Mouse (Mus musculus): ENCODE results near the gene Hoxa5. TPM values are rescaled to one million over a fixed set of nuclear protein-coding genes. Genes with fewer than 3 reads are reported as not detected.

Hoxa5 gene
- total and polyA plus RNA-seq, 3 experiments = 0.83 to 4.1 (median 1.5) TPM

DNA sequence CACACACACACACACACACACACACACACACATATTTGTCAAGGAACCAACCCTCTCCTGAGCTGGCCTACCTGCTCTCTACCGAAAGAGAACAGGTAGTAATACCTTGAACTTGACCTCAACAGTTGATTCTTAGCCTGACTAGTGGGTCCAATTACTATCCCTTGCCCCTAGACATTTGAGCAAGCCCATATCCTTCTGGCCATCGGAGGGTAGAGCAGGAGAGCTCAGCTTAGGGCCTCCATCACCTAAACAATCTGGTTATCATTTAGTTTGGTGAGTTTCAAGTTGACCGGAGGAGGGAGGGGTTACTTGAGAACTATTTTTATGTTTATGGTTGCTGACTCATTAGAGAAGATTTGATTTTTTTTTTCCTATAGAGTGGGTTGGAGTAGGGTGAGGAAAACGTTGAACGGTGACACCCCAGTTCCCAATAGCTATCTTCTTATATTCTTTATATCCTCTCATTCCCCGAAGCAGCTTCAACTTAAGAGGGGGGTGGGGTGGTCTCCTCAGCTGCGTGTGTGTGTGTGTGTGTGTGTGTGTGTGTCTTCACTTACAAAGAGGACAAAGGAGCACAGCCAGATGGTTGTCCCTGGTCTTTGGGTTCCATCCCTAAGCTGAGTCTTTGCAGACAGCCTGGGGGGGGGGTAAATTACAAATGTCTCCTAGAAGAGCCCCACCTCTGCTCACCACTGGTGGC lies 46.9 kb upstream of the Hoxa5 start:
- Histone ChIP-seq H3K9ac (ENCODE audit: insufficient read depth, low read depth) (no peak overlapping the region), H3K36me3 (replicated peaks in 1 of 2; ENCODE audit: control insufficient read depth in 1 of 2, insufficient read depth in 1 of 2, low read length in 1 of 2) (no peaks in the 10 kb centered on the region), H3K4me1 (ENCODE audit: control insufficient read depth in 1 of 2, insufficient read depth in 2 of 2) (no peaks in the 10 kb centered on the region), H3K27ac (ENCODE audit: insufficient read depth, low read depth) (no peak overlapping the region), H3K9me3 (replicated peaks; ENCODE audit: low read length) (peaks cover 21% of the 10 kb centered on the region), H3K4me2 (ENCODE audit: insufficient read depth, low read depth, poor library complexity, severe bottlenecking) (no peak overlapping the region), H3K4me3 (replicated peaks in 1 of 3; ENCODE audit: low read depth in 2 of 3, low read length in 2 of 3, poor library complexity in 1 of 3) (no peak overlapping the region), H3K27me3 (replicated peaks) (no peaks in the 10 kb centered on the region), H3K79me2 (replicated peaks; ENCODE audit: control insufficient read depth, extremely low read depth, insufficient read depth, poor library complexity, severe bottlenecking) (no peaks in the 10 kb centered on the region)
- TF ChIP-seq E2F4 (IDR thresholded peaks at IDR 0.05; ENCODE audit: insufficient replicate concordance, low read depth, low read length) (no peak), MAX (IDR thresholded peaks at IDR 0.05; ENCODE audit: low read length) (no peak), MAZ (IDR thresholded peaks at IDR 0.05; ENCODE audit: low read depth, low read length) (no peak), TBP (conservative IDR thresholded peaks at IDR 0.05; ENCODE audit: low read depth, low read length) (no peak), ZMIZ1 (IDR thresholded peaks at IDR 0.05; ENCODE audit: low read depth, low read length) (no peak), NELFE (IDR thresholded peaks at IDR 0.05; ENCODE audit: low read depth, low read length) (no peak), PAX5 (IDR thresholded peaks at IDR 0.05; ENCODE audit: low read length) (no peak), CHD1 (IDR thresholded peaks at IDR 0.05; ENCODE audit: low read depth, low read length) (no peak), HCFC1 (IDR thresholded peaks at IDR 0.05; ENCODE audit: low read depth, low read length) (no peak), ELF1 (IDR thresholded peaks at IDR 0.05; ENCODE audit: low read depth, low read length) (no peak), GABPA (IDR thresholded peaks at IDR 0.05; ENCODE audit: insufficient replicate concordance, low read depth, low read length) (no peak), CHD2 (IDR thresholded peaks at IDR 0.05; ENCODE audit: low read length) (no peak), UBTF (IDR thresholded peaks at IDR 0.05; ENCODE audit: low read depth, low read length) (no peak), POLR2AphosphoS2 (IDR thresholded peaks at IDR 0.05; ENCODE audit: low read depth, low read length) (no peak), CTCF (conservative IDR thresholded peaks at IDR 0.05 in 1 of 2, IDR thresholded peaks at IDR 0.05 in 1 of 2; ENCODE audit: low read depth in 2 of 2, low read length in 2 of 2) (no peak)
- dilution Hi-C loops (cut with MboI; ENCODE audit: extremely low pct_ligation_motif_present, extremely low pct_unique_long_range_greater_than_20kb, low sequenced_read_pairs) (no loop called here), in situ Hi-C loops (cut with MboI; ENCODE audit: low pct_ligation_motif_present, low pct_unique_long_range_greater_than_20kb, low sequenced_read_pairs) (loop anchor here (25.0 kb wide), 1 partner anchor 661 kb away; no protein-coding TSS in a partner anchor)
- DNase-seq (ENCODE audit: extremely low read depth) = no peak

DNA sequence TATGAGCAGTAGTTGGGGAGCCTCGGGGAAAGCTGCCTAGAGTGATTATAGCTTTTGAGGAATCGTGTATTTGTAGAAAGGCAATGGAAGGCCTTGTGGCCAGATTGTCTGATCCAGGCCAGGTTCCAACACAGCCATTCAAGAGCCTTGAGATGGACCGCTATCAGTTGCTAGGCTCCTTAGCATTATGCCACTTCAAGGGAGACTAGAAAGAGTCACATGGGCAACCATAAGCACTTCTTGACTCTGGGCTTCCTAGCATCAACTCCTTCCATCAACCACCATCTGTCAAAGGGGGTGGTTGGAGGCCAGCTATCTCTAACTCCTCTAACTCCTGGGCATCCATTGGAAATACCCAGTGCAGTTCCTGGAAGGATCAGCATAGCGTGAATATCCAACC lies 45.4 kb upstream of the Hoxa5 start:
- Histone ChIP-seq H3K4me1 (ENCODE audit: control insufficient read depth in 1 of 2, insufficient read depth in 2 of 2) (no peaks in the 10 kb centered on the region), H3K27ac (ENCODE audit: insufficient read depth, low read depth) (no peak overlapping the region), H3K9ac (ENCODE audit: insufficient read depth, low read depth) (no peak overlapping the region), H3K36me3 (replicated peaks in 1 of 2; ENCODE audit: control insufficient read depth in 1 of 2, insufficient read depth in 1 of 2, low read length in 1 of 2) (no peaks in the 10 kb centered on the region), H3K4me3 (replicated peaks in 1 of 3; ENCODE audit: low read depth in 2 of 3, low read length in 2 of 3, poor library complexity in 1 of 3) (no peak overlapping the region), H3K27me3 (replicated peaks) (no peaks in the 10 kb centered on the region), H3K79me2 (replicated peaks; ENCODE audit: control insufficient read depth, extremely low read depth, insufficient read depth, poor library complexity, severe bottlenecking) (no peaks in the 10 kb centered on the region), H3K9me3 (replicated peaks; ENCODE audit: low read length) (peaks cover 26% of the 10 kb centered on the region), H3K4me2 (ENCODE audit: insufficient read depth, low read depth, poor library complexity, severe bottlenecking) (no peak overlapping the region)
- no peak for DNase-seq (ENCODE audit: extremely low read depth)
- TF ChIP-seq USF1 (IDR thresholded peaks at IDR 0.05; ENCODE audit: low read depth, low read length) = no peak
- no peak for TF ChIP-seq GABPA (IDR thresholded peaks at IDR 0.05; ENCODE audit: insufficient replicate concordance, low read depth, low read length)
- no peak for TF ChIP-seq ZKSCAN1 (IDR thresholded peaks at IDR 0.05; ENCODE audit: borderline replicate concordance, low read depth, low read length)
- TF ChIP-seq TBP (conservative IDR thresholded peaks at IDR 0.05; ENCODE audit: low read depth, low read length) = no peak
- no peak for TF ChIP-seq HCFC1 (IDR thresholded peaks at IDR 0.05; ENCODE audit: low read depth, low read length)
- no peak for TF ChIP-seq MEF2A (IDR thresholded peaks at IDR 0.05; ENCODE audit: borderline replicate concordance, low read depth, low read length)
- no peak for TF ChIP-seq POLR2AphosphoS2 (IDR thresholded peaks at IDR 0.05; ENCODE audit: low read depth, low read length)
- TF ChIP-seq IRF4 (IDR thresholded peaks at IDR 0.05; ENCODE audit: low read depth, low read length) = no peak
- dilution Hi-C loops (cut with MboI; ENCODE audit: extremely low pct_ligation_motif_present, extremely low pct_unique_long_range_greater_than_20kb, low sequenced_read_pairs) = no loop called here
- in situ Hi-C loops (cut with MboI; ENCODE audit: low pct_ligation_motif_present, low pct_unique_long_range_greater_than_20kb, low sequenced_read_pairs) = loop anchor here (25.0 kb wide), 1 partner anchor 662 kb away; no protein-coding TSS in a partner anchor
